Mouse (Mus musculus): ENCODE results near the gene Poll.

DNA sequence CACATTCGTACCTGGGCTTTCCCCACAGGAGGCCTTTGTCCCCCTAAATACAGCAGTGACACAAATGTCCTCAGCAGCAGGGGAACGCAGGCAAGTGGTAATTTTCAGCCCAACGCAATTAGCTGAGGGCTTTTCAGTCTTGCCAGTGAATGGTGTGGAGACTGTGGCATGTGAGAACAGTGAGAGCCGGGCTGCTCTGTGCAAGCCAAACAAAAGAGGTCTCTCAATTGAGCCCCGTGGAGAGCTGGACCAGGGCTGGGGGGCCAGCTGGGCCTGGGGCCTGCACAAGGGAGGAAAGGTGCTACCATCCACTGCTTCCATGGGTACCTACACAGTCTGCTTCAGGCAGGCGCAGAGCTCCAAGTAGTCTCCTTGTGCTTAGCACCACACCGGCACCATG lies 47.1 kb upstream of the Poll start:
- no peak for TF ChIP-seq EP300 (IDR thresholded peaks at IDR 0.05; ENCODE audit: insufficient read depth, low read depth, low read length)
- no peak for TF ChIP-seq CTCF (IDR thresholded peaks at IDR 0.05; ENCODE audit: low read depth, low read length)

All from ES-Bruce4 (cell line).